ENCODE assay signal across 8 mouse cellular contexts in genomic region chr11:105181126-105181637, GRCm38 (mm10). TPM values are rescaled to one million over a fixed set of nuclear protein-coding genes. Genes with fewer than 3 reads are reported as not detected.
DNase-seq lines count a peak whose midpoint lies in the region; ATAC-seq lines count a peak whose summit lies in the region.

No protein-coding gene starts in this region.

- peak overlapping the region; percentile 90 for H3K4me3 ChIP-seq in intestine, embryonic 14.5 days (ENCODE audit: low read depth, low read length)

- WGBS in intestine, embryonic 14.5 days, result 1% methylated on average over 52 of the region's 60 CpGs

- ATAC-seq in intestine, embryonic 14.5 days (replicated peaks; ENCODE audit: low FRiP score, low TSS enrichment, low read depth), result peak; percentile 98

- peak overlapping the region; percentile 99 for H3K9ac ChIP-seq in intestine, embryonic 14.5 days (ENCODE audit: low read length)

- H3K4me1 ChIP-seq in intestine, embryonic 14.5 days (replicated peaks; ENCODE audit: control insufficient read depth, insufficient read depth, low read length), result peaks cover 18% of the 10 kb centered on the region

- peak overlapping the region; percentile 97 for H3K27ac ChIP-seq in intestine, embryonic 14.5 days (ENCODE audit: low read depth)

- intact Hi-C loops in gastrocnemius, postnatal 14 days (cut with DNase I; ENCODE audit: low total_unique reads), result no loop called here
- intact Hi-C loops in left cerebral cortex, postnatal 14 days (cut with DNase I), result no loop called here

- H3K9me3 ChIP-seq in intestine, embryonic 14.5 days (ENCODE audit: control insufficient read depth, low read length), result no peaks in the 10 kb centered on the region

- H3K27me3 ChIP-seq in intestine, embryonic 14.5 days (replicated peaks; ENCODE audit: control insufficient read depth, insufficient read depth, low read length), result no peaks in the 10 kb centered on the region

- DNase-seq in adipocyte (ENCODE audit: low spot score), result peak; percentile 93
- peak; percentile 92 for DNase-seq in embryo, embryonic 10 days (ENCODE audit: low spot score)
- peak; percentile 95 for DNase-seq in gastrocnemius, postnatal 14 days
- DNase-seq in intestine, embryonic 14.5 days (ENCODE audit: low spot score), result peak; percentile 96
- DNase-seq in left cerebral cortex, postnatal 14 days (ENCODE audit: low spot score in 2 of 2), result peak; percentile 88
- peak; percentile 95 for DNase-seq in mesoderm, embryonic 11.5 days (ENCODE audit: low read depth, low spot score)
- peak; percentile 72 to 78 for DNase-seq in right cerebral cortex, postnatal 36 days (ENCODE audit: low spot score in 2 of 2)
- DNase-seq in yolk sac, embryonic 10.5 days (ENCODE audit: low spot score), result peak; percentile 97

- peaks cover 21% of the 10 kb centered on the region for H3K36me3 ChIP-seq in intestine, embryonic 14.5 days (ENCODE audit: control insufficient read depth, insufficient read depth, low read length)

- H3K4me2 ChIP-seq in intestine, embryonic 14.5 days (ENCODE audit: low read length), result peak overlapping the region; percentile 86

RNA-seq across cellular contexts. Expression of gene Tlk2, which starts 2.6 kb away (rescaled TPM):
- total RNA-seq in gastrocnemius, postnatal 14 days (2021), result 10 to 100 TPM; 32.3 to 33.6 TPM
- polyA plus RNA-seq in intestine, embryonic 14.5 days (2014; fragmentation: Nextera tagmentation; extraction: Ambion mirVana), result 23.0 and 25.3 TPM in 2 replicates
- total RNA-seq in left cerebral cortex, postnatal 14 days (2021), result 10 to 100 TPM; 43.2 to 48.6 TPM

RNA-seq across cellular contexts. Expression of gene Gm10842, which starts 34.5 kb away (rescaled TPM):
- not detected for total RNA-seq in gastrocnemius, postnatal 14 days (2021)
- polyA plus RNA-seq in intestine, embryonic 14.5 days (2014; fragmentation: Nextera tagmentation; extraction: Ambion mirVana), result not detected in 2 replicates
- total RNA-seq in left cerebral cortex, postnatal 14 days (2021), result not detected

RNA-seq across cellular contexts. Expression of gene Mettl2, which starts 55.0 kb away (rescaled TPM):
- 1 to 10 TPM; 6.9 to 9.6 TPM for total RNA-seq in gastrocnemius, postnatal 14 days (2021)
- polyA plus RNA-seq in intestine, embryonic 14.5 days (2014; fragmentation: Nextera tagmentation; extraction: Ambion mirVana), result 40.7 and 48.6 TPM in 2 replicates
- 10 to 100 TPM; 17.2 to 17.4 TPM for total RNA-seq in left cerebral cortex, postnatal 14 days (2021)

Comparison
In these comparisons a context has a peak if more than half of its experiments do, and no peak if none do; other contexts are left out.
1. Peak in every context shown above with its lines: DNase-seq, ATAC-seq, H3K4me3 ChIP-seq and H3K27ac ChIP-seq.